Mouse (Mus musculus): ENCODE results near the gene Dscam. TPM values are rescaled to one million over a fixed set of nuclear protein-coding genes. Genes with fewer than 3 reads are reported as not detected.
A peak's percentile ranks its signal among the peaks of the same experiment; 100 is the strongest.

Gene Dscam
- polyA plus RNA-seq, 1 experiment from 2014 or later, result 3.3 TPM

DNA sequence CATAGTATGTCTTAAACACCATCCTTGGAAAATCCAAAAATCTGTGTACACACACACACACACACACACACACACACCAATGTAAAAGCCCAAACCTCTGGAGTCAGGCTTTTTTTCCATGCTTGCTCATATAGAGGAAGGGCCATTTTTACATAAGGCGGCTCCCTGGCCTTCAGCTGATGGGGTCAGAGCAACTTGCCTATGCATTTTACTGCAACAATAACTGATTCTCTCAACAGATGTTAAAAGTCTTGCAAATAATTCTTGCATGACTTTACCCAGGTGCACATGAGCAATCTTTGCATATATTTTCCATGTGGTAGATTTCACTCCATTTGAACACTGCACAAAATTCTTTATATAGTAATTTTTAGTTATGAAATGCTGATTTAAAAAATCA, 2.5 kb downstream of the Dscam start:
- Histone ChIP-seq H3K27ac (no peak overlapping the region), H3K36me3 (no peaks in the 10 kb centered on the region), H3K27me3 (peaks cover 46% of the 10 kb centered on the region), H3K9ac (no peak overlapping the region), H3K4me1 (peaks cover 22% of the 10 kb centered on the region), H3K4me3 (no peak overlapping the region), H3K4me2 (replicated peaks) (peak overlapping the region; percentile 26; the same call in 1 of the 2 replicates), H3K9me3 (replicated peaks) (no peaks in the 10 kb centered on the region)
- 81% methylated on average over 1 of the region's 1 CpGs for WGBS
- no peak for ATAC-seq (ENCODE audit: low FRiP score)

- Histone ChIP-seq H3K27me3 (peaks cover 33% of the 10 kb centered on the region), H3K4me3 (peak overlapping the region; percentile 38; the same call in 1 of the 2 replicates), H3K9me3 (replicated peaks) (no peaks in the 10 kb centered on the region), H3K27ac (peak overlapping the region; percentile 85), H3K36me3 (no peaks in the 10 kb centered on the region), H3K4me1 (peaks cover 16% of the 10 kb centered on the region), H3K4me2 (replicated peaks) (peak overlapping the region; percentile 79), H3K9ac (peak overlapping the region; percentile 62; the same call in 1 of the 2 replicates)
- 31% methylated on average over 2 of the region's 2 CpGs for WGBS
- ATAC-seq (ENCODE audit: low FRiP score), result no peak
Observed at GRCm38 (mm10) chr16:97166166-97166565, 4.4 kb downstream of the Dscam start.

- no peaks in the 10 kb centered on the region for H3K9me3 ChIP-seq (replicated peaks)
- no peaks in the 10 kb centered on the region for H3K36me3 ChIP-seq
- peak overlapping the region; percentile 62 for H3K9ac ChIP-seq
- peaks cover 27% of the 10 kb centered on the region for H3K27me3 ChIP-seq
- H3K27ac ChIP-seq, result peak overlapping the region; percentile 85
- H3K4me1 ChIP-seq, result peaks cover 16% of the 10 kb centered on the region
- H3K4me3 ChIP-seq, result peak overlapping the region; percentile 38
- under 1% methylated on average over 21 of the region's 21 CpGs for WGBS
- peak; percentile 80 for ATAC-seq (ENCODE audit: low FRiP score)
- H3K4me2 ChIP-seq (replicated peaks), result peak overlapping the region; percentile 79
Observed at GRCm38 (mm10) chr16:97165444-97166121, 5.0 kb downstream of the Dscam start.

GRCm38 (mm10) chr16:97158279-97158678, 12.3 kb downstream of the Dscam start:
- Histone ChIP-seq H3K36me3 (no peaks in the 10 kb centered on the region), H3K9me3 (replicated peaks) (no peaks in the 10 kb centered on the region), H3K4me1 (no peaks in the 10 kb centered on the region), H3K4me3 (no peak overlapping the region), H3K27ac (no peak overlapping the region), H3K4me2 (replicated peaks) (no peak overlapping the region), H3K9ac (no peak overlapping the region), H3K27me3 (no peaks in the 10 kb centered on the region)
- 49% methylated on average over 4 of the region's 4 CpGs for WGBS
- ATAC-seq (ENCODE audit: low FRiP score), result no peak

- no peaks in the 10 kb centered on the region for H3K9me3 ChIP-seq (replicated peaks)
- H3K36me3 ChIP-seq, result no peaks in the 10 kb centered on the region
- peak; percentile 78; the same call in 1 of the 2 replicates for ATAC-seq (ENCODE audit: low FRiP score)
- H3K27ac ChIP-seq, result peak overlapping the region; percentile 60
- H3K27me3 ChIP-seq, result no peaks in the 10 kb centered on the region
- H3K4me3 ChIP-seq, result no peak overlapping the region
- WGBS, result 40% methylated on average over 12 of the region's 12 CpGs
- H3K9ac ChIP-seq, result no peak overlapping the region
- no peak overlapping the region; the same call in 1 of the 2 replicates for H3K4me2 ChIP-seq (replicated peaks)
- H3K4me1 ChIP-seq, result peaks cover 9% of the 10 kb centered on the region; the same call in 1 of the 2 replicates
Observed at GRCm38 (mm10) chr16:97144544-97145194, 25.9 kb downstream of the Dscam start.

GRCm38 (mm10) chr16:97141943-97142342, 28.6 kb downstream of the Dscam start:
- WGBS, result 89% methylated on average over 1 of the region's 1 CpGs
- ATAC-seq (ENCODE audit: low FRiP score), result no peak
- no peak overlapping the region for H3K9ac ChIP-seq

DNA sequence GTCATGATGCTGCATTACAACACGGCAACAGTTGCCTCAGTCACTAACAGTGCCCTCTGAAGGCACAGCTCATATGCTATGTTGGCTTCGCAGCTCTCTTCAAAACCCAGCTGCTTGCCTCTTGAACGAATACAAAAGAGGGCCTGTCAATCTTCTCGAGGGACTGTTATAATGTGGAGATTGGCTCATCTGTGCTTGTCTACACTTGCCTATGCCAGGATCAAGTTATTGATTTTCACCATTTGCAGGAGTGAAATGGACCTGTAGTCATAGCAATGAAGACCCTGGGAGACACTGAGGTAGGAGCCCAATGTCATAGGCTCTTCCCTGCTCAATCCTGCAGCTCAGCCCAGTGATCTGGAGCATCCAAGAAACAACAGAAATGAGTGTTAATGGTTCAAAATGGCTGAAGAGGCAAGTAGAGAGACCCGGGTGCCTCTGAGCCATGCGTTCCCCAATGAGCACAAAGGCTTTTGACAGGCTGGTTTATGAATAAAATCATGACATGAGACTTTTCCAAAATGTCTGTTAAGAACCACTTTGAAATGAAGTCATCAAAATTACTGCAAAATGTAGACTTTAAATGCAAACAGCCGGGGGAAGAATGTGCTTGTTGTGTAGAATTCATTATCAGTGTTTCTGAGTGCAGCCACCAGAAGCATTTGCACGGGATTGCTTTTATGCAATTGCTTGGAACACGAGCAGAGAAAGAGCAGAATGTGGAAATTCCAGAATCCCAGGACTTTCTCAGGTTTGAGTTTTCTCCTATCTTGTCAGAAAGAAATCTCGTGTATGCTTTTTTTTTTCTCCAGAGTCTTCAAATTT, 35.3 kb downstream of the Dscam start:
- Histone ChIP-seq H3K4me2 (replicated peaks) (no peak overlapping the region), H3K9me3 (replicated peaks) (no peaks in the 10 kb centered on the region), H3K36me3 (no peaks in the 10 kb centered on the region), H3K4me1 (no peaks in the 10 kb centered on the region), H3K27me3 (no peaks in the 10 kb centered on the region), H3K4me3 (no peak overlapping the region), H3K9ac (no peak overlapping the region), H3K27ac (no peak overlapping the region)
- WGBS, result 78% methylated on average over 10 of the region's 10 CpGs
- no peak for ATAC-seq (ENCODE audit: low FRiP score)

More at GRCm38 (mm10) chr16:97141943-97142342, 28.6 kb downstream of the Dscam start:
- H3K27me3 ChIP-seq, result no peaks in the 10 kb centered on the region
- no peak overlapping the region for H3K4me3 ChIP-seq
- no peak overlapping the region for H3K4me2 ChIP-seq (replicated peaks)
- no peak overlapping the region for H3K27ac ChIP-seq
- no peaks in the 10 kb centered on the region for H3K36me3 ChIP-seq
- no peaks in the 10 kb centered on the region for H3K9me3 ChIP-seq (replicated peaks)
- H3K4me1 ChIP-seq, result peaks cover 9% of the 10 kb centered on the region; the same call in 1 of the 2 replicates

DNA sequence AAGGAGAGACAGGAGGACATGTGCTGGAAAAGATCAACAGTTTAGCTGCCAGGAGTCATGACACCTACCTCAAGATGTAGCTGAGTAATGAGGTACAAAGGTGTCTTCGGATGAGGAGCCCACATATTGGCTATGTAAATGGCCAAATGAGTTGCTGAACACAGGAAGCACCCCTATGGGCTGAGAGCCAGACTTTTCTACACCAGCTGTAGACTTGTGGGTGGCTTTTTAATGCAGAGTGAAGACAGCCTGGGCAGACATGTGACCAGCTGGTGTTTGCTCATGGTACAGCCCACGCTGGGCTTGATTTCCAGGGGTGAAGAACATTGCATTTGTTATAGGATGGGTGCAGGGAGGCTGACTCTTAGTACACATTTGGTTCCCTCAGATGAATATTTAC, 43.3 kb downstream of the Dscam start:
- WGBS, result 73% methylated on average over 2 of the region's 2 CpGs
- no peak overlapping the region for H3K4me2 ChIP-seq (replicated peaks)
- H3K4me1 ChIP-seq, result no peaks in the 10 kb centered on the region
- H3K9me3 ChIP-seq (replicated peaks), result no peaks in the 10 kb centered on the region
- H3K9ac ChIP-seq, result no peak overlapping the region
- no peaks in the 10 kb centered on the region for H3K36me3 ChIP-seq
- H3K27me3 ChIP-seq, result no peaks in the 10 kb centered on the region
- no peak for ATAC-seq (ENCODE audit: low FRiP score)
- H3K27ac ChIP-seq, result no peak overlapping the region
- H3K4me3 ChIP-seq, result no peak overlapping the region

GRCm38 (mm10) chr16:97110028-97110427, 60.5 kb downstream of the Dscam start:
- Histone ChIP-seq H3K9ac (no peak overlapping the region), H3K4me1 (no peaks in the 10 kb centered on the region), H3K27me3 (no peaks in the 10 kb centered on the region), H3K4me3 (no peak overlapping the region), H3K27ac (no peak overlapping the region), H3K36me3 (no peaks in the 10 kb centered on the region), H3K4me2 (replicated peaks) (no peak overlapping the region), H3K9me3 (replicated peaks) (no peaks in the 10 kb centered on the region)
- ATAC-seq (ENCODE audit: low FRiP score), result no peak
- WGBS, result 82% methylated on average over 4 of the region's 4 CpGs

GRCm38 (mm10) chr16:97105266-97105665, 65.3 kb downstream of the Dscam start:
- 85% methylated on average over 2 of the region's 2 CpGs for WGBS
- no peak overlapping the region for H3K4me2 ChIP-seq (replicated peaks)
- ATAC-seq (ENCODE audit: low FRiP score), result no peak

DNA sequence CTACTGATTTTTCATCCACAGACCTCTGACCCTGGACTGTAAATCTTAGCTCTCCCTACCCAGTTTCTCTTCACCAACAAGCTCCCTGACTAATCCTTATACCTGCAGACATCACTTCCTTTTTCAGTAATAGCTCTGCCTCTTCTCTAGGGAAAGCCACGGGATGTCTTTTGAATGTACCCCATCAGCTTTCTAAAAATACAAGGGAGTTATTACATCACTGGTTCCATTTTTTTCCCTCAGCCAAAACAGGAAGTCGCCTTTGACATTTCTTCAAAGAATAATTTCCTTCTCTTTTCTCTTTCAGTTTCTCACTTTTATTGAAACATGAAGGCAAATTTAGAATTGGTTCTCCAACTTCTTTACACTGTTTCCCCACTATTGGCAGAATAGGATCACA, 67.5 kb downstream of the Dscam start:
- Histone ChIP-seq H3K4me1 (peaks cover 20% of the 10 kb centered on the region), H3K4me3 (no peak overlapping the region), H3K27ac (no peak overlapping the region), H3K9me3 (replicated peaks) (no peaks in the 10 kb centered on the region), H3K9ac (no peak overlapping the region), H3K4me2 (replicated peaks) (no peak overlapping the region), H3K27me3 (no peaks in the 10 kb centered on the region), H3K36me3 (no peaks in the 10 kb centered on the region)
- ATAC-seq (ENCODE audit: low FRiP score), result no peak
- WGBS, result 82% methylated on average over 2 of the region's 2 CpGs

More at GRCm38 (mm10) chr16:97105266-97105665, 65.3 kb downstream of the Dscam start:
- Histone ChIP-seq H3K4me3 (no peak overlapping the region), H3K27me3 (no peaks in the 10 kb centered on the region), H3K9ac (no peak overlapping the region), H3K4me1 (peaks cover 3% of the 10 kb centered on the region; the same call in 1 of the 2 replicates), H3K27ac (no peak overlapping the region), H3K9me3 (replicated peaks) (no peaks in the 10 kb centered on the region), H3K36me3 (no peaks in the 10 kb centered on the region)

- Histone ChIP-seq H3K36me3 (no peaks in the 10 kb centered on the region), H3K27me3 (no peaks in the 10 kb centered on the region), H3K27ac (peak overlapping the region; percentile 40; the same call in 1 of the 2 replicates), H3K9ac (no peak overlapping the region), H3K4me1 (peaks cover 20% of the 10 kb centered on the region), H3K9me3 (replicated peaks) (no peaks in the 10 kb centered on the region), H3K4me2 (replicated peaks) (no peak overlapping the region), H3K4me3 (no peak overlapping the region)
- 44% methylated on average over 2 of the region's 2 CpGs for WGBS
- peak; percentile 16; the same call in 1 of the 2 replicates for ATAC-seq (ENCODE audit: low FRiP score)
Observed at GRCm38 (mm10) chr16:97100091-97100490, 70.5 kb downstream of the Dscam start.

Measured in hindbrain, embryonic 12.5 days (tissue).